Mouse (Mus musculus) hindbrain, embryonic 11.5 days (tissue): ENCODE data around the gene Lpcat3. TPM values are rescaled to one million over a fixed set of nuclear protein-coding genes. Genes with fewer than 3 reads are reported as not detected.

Experiments used
- ATAC-seq: fragments of 200-750 bp; cut with Nextera tagmentation; 2 replicates; pipeline ENCODE4 v1.8.0; 2017; ENCODE audit warnings: mild to moderate bottlenecking, moderate TSS enrichment, moderate library complexity; ENCODE audit not compliant: low FRiP score
- DNase-seq: peaks from one replicate; pipeline ENCODE4 v3.0.0-alpha.2; 2015; ENCODE audit warnings: low spot score
- H3K27ac ChIP-seq: fragments of 300-500 bp; sonication (generic); 2 replicates; pipeline ENCODE4 v1.5.1; 2014; ENCODE audit warnings: mild to moderate bottlenecking, low read depth, low read length
- H3K27me3 ChIP-seq: fragments of 300-500 bp; sonication (generic); 2 replicates; pipeline ENCODE4 v1.6.1; 2014; ENCODE audit warnings: mild to moderate bottlenecking, low read length, moderate library complexity, mixed read lengths; ENCODE audit not compliant: control insufficient read depth, insufficient read depth
- H3K36me3 ChIP-seq: fragments of 300-500 bp; sonication (generic); 2 replicates; pipeline ENCODE4 v1.6.1; 2014; ENCODE audit warnings: mild to moderate bottlenecking, low read length, moderate library complexity, mixed read lengths; ENCODE audit not compliant: control insufficient read depth, insufficient read depth
- H3K4me1 ChIP-seq: fragments of 300-500 bp; sonication (generic); replicated peaks from 2 replicates; pipeline ENCODE4 v1.6.1; 2014; ENCODE audit warnings: low read length, mixed read lengths; ENCODE audit not compliant: control insufficient read depth, insufficient read depth
- H3K4me2 ChIP-seq: fragments of 300-500 bp; sonication (generic); replicated peaks from 2 replicates; pipeline ENCODE4 v1.6.1; 2014; ENCODE audit warnings: mild to moderate bottlenecking, low read depth, low read length
- H3K4me3 ChIP-seq: fragments of 300-500 bp; sonication (generic); 2 replicates; pipeline ENCODE4 v1.5.1; 2014; ENCODE audit warnings: low read depth, low read length
- H3K9ac ChIP-seq: fragments of 300-500 bp; sonication (generic); 2 replicates; pipeline ENCODE4 v1.6.1; 2014; ENCODE audit warnings: low read depth, low read length
- H3K9me3 ChIP-seq: fragments of 300-500 bp; sonication (generic); 2 replicates; pipeline ENCODE4 v1.6.1; 2016; ENCODE audit warnings: low read length; ENCODE audit not compliant: control insufficient read depth
- WGBS: fragments of 180-500 bp; shearing (Covaris S2); extraction: QIAGEN DNeasy Blood & Tissue Kit; methylation state at CpG from one replicate; pipeline ENCODE4 v1.1.7; 2014; 5-methylcytosine and 5-hydroxymethylcytosine counted together
- polyA plus RNA-seq: library from polyadenylated mRNA; unstranded; fragments of >200 nt; fragmentation: Nextera tagmentation; extraction: Ambion mirVana; gene quantifications from 2 replicates; pipeline ENCODE4 v1.2.1, GENCODE M21; 2014

Lpcat3 gene
- polyA plus RNA-seq, 1 experiment from 2014 or later = 43.2 TPM

GRCm38 (mm10) chr6:124737040-124737439 lies 74.2 kb downstream of the Lpcat3 start:
- DNase-seq = no peak
- no peak overlapping the region for H3K4me3 ChIP-seq
- H3K36me3 ChIP-seq = no peaks in the 10 kb centered on the region
- no peaks in the 10 kb centered on the region for H3K9me3 ChIP-seq
- no peak overlapping the region for H3K4me2 ChIP-seq
- H3K9ac ChIP-seq = no peak overlapping the region
- H3K27ac ChIP-seq = no peak overlapping the region
- H3K4me1 ChIP-seq = peaks cover 4% of the 10 kb centered on the region
- no peaks in the 10 kb centered on the region for H3K27me3 ChIP-seq
- 93% methylated on average over 11 of the region's 11 CpGs for WGBS
- ATAC-seq = no peak

GRCm38 (mm10) chr6:124738511-124739023 lies 75.7 kb downstream of the Lpcat3 start, which contains the start of gene Ptpn6:
Gene Ptpn6 (minus strand): TSS chr6:124738714.
- Histone ChIP-seq H3K4me3 (no peak within 1 kb of the TSS), H3K4me1 (peaks cover 4% of the 10 kb centered on the region), H3K4me2 (0 out of 2 replicates have a peak within 1 kb of the TSS, but pooled peaks have one; percentile 7), H3K36me3 (no peaks in the 10 kb centered on the region), H3K27me3 (no peaks in the 10 kb centered on the region), H3K9me3 (no peaks in the 10 kb centered on the region), H3K27ac (no peak within 1 kb of the TSS), H3K9ac (no peak within 1 kb of the TSS)
- ATAC-seq (no peak), DNase-seq (peak; percentile 37)
- 32% methylated on average over 15 of the region's 15 CpGs for WGBS

- Histone ChIP-seq H3K27me3 (no peaks in the 10 kb centered on the region), H3K9me3 (no peaks in the 10 kb centered on the region), H3K9ac (no peak overlapping the region), H3K27ac (no peak overlapping the region), H3K4me3 (no peak overlapping the region), H3K4me2 (no peak overlapping the region), H3K4me1 (peaks cover 4% of the 10 kb centered on the region), H3K36me3 (no peaks in the 10 kb centered on the region)
- no peak for DNase-seq
- 85% methylated on average over 10 of the region's 10 CpGs for WGBS
- ATAC-seq = no peak
Observed at GRCm38 (mm10) chr6:124739231-124739796, 76.5 kb downstream of the Lpcat3 start.

- Histone ChIP-seq H3K4me3 (peak overlapping the region; percentile 63), H3K27me3 (no peaks in the 10 kb centered on the region), H3K4me2 (peak overlapping the region; percentile 51), H3K9me3 (no peaks in the 10 kb centered on the region), H3K36me3 (no peaks in the 10 kb centered on the region), H3K9ac (peak overlapping the region; percentile 83), H3K4me1 (peaks cover 4% of the 10 kb centered on the region), H3K27ac (peak overlapping the region; percentile 99)
- peak; percentile 74 for DNase-seq
- under 1% methylated on average over 29 of the region's 29 CpGs for WGBS
- peak; percentile 33 for ATAC-seq
Observed at GRCm38 (mm10) chr6:124740211-124740887, 77.5 kb downstream of the Lpcat3 start.

DNA sequence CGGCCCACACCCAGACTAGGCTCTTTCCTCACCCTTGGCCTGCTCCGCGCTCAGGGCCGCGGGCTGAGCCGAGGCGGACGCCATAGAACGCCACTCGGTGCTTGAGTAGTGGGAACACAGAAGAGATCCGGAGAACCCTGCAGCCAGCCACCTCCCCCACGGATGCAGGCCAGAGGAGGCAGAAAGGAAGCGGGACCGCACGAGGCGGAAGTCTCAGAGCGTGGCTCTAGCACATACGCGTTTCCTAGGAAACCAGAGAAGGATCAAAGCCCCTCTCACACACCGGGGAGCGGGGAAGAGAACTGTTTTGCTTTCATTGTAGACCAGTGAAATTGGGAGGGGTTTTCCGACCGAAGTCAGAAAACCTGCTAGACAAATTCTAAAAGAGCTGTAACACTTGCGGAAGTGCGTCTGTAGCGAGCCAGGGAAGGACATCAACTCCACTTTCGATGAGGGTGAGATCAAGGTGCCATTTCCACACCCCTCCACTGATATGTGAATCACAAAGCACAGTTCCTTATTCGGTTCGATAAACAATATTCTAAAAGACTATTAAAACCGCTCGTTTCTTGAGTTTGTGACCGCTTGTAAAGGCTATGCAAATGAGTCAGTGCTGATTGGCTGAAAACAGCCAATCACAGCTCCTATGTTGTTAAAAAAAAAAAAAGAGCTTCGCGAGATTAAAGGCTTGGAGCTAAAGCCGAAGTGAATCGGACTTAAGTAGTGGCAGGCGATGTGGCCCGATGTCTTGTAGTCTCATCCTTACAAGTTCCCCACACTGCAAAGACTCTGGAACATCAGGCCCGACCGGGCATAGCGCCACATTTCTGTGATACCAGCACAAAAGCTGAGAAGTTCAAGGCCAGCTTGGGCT lies 78.3 kb downstream of the Lpcat3 start, which contains the start of gene Grcc10:
Gene Grcc10, minus strand, starts transcription at position 487 of the 874 bp plus-strand sequence.
- no peaks in the 10 kb centered on the region for H3K27me3 ChIP-seq
- DNase-seq (peak; percentile 91), ATAC-seq (peak; percentile 84)
- peak within 1 kb of the TSS; percentile 63 for H3K4me3 ChIP-seq
- no peaks in the 10 kb centered on the region for H3K9me3 ChIP-seq
- H3K4me1 ChIP-seq = peaks cover 8% of the 10 kb centered on the region
- peak within 1 kb of the TSS; percentile 83 for H3K9ac ChIP-seq
- peak within 1 kb of the TSS; percentile 51 for H3K4me2 ChIP-seq
- WGBS = under 1% methylated on average over 41 of the region's 41 CpGs
- H3K27ac ChIP-seq = peak within 1 kb of the TSS; percentile 99
- no peaks in the 10 kb centered on the region for H3K36me3 ChIP-seq

GRCm38 (mm10) chr6:124741842-124742241 lies 79.0 kb downstream of the Lpcat3 start:
- no peaks in the 10 kb centered on the region for H3K27me3 ChIP-seq
- WGBS = 73% methylated on average over 3 of the region's 3 CpGs
- ATAC-seq (no peak), DNase-seq (no peak)
- H3K4me2 ChIP-seq = peak overlapping the region; percentile 51
- peak overlapping the region; percentile 23 for H3K4me3 ChIP-seq
- peak overlapping the region; percentile 59 for H3K9ac ChIP-seq
- peak overlapping the region; percentile 99 for H3K27ac ChIP-seq
- no peaks in the 10 kb centered on the region for H3K36me3 ChIP-seq
- H3K9me3 ChIP-seq = no peaks in the 10 kb centered on the region
- H3K4me1 ChIP-seq = peaks cover 12% of the 10 kb centered on the region

- Histone ChIP-seq H3K9ac (no peak overlapping the region), H3K4me3 (no peak overlapping the region), H3K4me2 (no peak overlapping the region), H3K9me3 (no peaks in the 10 kb centered on the region), H3K36me3 (0 out of 2 replicates have a peak, but pooled peaks cover 6% of the 10 kb centered on the region), H3K27ac (no peak overlapping the region), H3K27me3 (no peaks in the 10 kb centered on the region), H3K4me1 (peaks cover 14% of the 10 kb centered on the region)
- no peak for ATAC-seq
- WGBS = 91% methylated on average over 14 of the region's 15 CpGs
- no peak for DNase-seq
Observed at GRCm38 (mm10) chr6:124742839-124743514, 80.2 kb downstream of the Lpcat3 start.

DNA sequence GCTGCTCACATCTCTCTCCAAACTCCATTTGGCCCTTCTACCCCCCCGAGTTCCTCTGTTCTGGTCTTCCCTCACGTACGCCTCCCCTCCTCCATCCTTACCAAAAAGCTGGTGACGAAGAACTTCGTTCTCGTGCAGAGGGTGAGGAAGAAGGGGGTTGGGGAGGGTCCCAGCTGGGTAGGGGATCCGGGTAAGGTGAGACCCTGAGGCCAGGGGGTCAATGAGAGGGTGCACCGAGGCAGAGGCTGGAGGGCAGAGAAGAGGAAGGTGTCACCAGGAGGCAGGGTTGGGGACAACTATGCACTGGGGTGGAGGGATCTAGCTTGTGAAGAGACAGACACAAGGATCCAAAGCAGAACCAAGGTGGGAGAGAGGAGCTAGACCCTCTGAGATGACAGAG lies 80.8 kb downstream of the Lpcat3 start:
- Histone ChIP-seq H3K4me1 (peaks cover 14% of the 10 kb centered on the region), H3K4me2 (no peak overlapping the region), H3K36me3 (0 out of 2 replicates have a peak, but pooled peaks cover 7% of the 10 kb centered on the region), H3K9ac (no peak overlapping the region), H3K4me3 (no peak overlapping the region), H3K27me3 (no peaks in the 10 kb centered on the region), H3K27ac (no peak overlapping the region), H3K9me3 (no peaks in the 10 kb centered on the region)
- ATAC-seq (no peak), DNase-seq (no peak)
- WGBS = 90% methylated on average over 8 of the region's 8 CpGs
